Mouse (Mus musculus) hindbrain, embryonic 11.5 days (tissue): ENCODE results near the gene Abat. TPM values are rescaled to one million over a fixed set of nuclear protein-coding genes. Genes with fewer than 3 reads are reported as not detected.

ENCODE experiments used
- polyA plus RNA-seq: library from polyadenylated mRNA; unstranded; fragments of >200 nt; fragmentation: Nextera tagmentation; extraction: Ambion mirVana; gene quantifications from 2 replicates; pipeline ENCODE4 v1.2.1, GENCODE M21; 2014

Gene Abat
- polyA plus RNA-seq, 1 experiment from 2014 or later = 27.4 TPM

Other genes starting within 250 kb of the Abat start
- 0.12 TPM in 1 of 2 replicates, not detected in the other for gene Tmem114, start 88.3 kb upstream of the Abat start, polyA plus RNA-seq
- 21.1 and 24.2 TPM in 2 replicates for gene Mettl22, start 42.6 kb upstream of the Abat start, polyA plus RNA-seq
- 40.3 and 43.3 TPM in 2 replicates for gene Pmm2, start 124.2 kb downstream of the Abat start, polyA plus RNA-seq
- 15.8 and 20.2 TPM in 2 replicates for gene Tmem186, start 124.3 kb downstream of the Abat start, polyA plus RNA-seq
- 78.1 and 79.4 TPM in 2 replicates for gene Carhsp1, start 158.7 kb downstream of the Abat start, polyA plus RNA-seq
- not detected in 2 replicates for gene Gm5767, start 167.3 kb downstream of the Abat start, polyA plus RNA-seq